ENCODE assay signal across 33 mouse cellular contexts in the genomic region with DNA sequence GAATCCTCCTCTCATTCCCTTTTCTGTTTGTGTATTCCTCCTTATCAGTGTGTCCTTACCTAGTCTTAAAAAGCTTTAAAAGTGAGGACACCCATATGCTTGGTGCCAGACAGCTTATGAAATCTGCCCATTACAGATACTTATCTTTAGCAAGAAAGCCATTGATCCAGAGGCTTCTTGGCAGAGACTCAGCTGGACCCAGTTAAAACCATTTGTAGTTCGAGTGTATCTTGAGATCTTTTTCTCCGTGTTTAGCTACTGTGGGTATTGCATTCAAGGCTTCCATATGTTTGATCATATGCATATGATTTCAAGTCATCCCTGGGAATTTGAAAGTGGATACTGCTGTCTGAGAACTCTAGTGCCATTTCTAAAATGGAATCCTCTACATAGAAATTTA. TPM values are rescaled to one million over a fixed set of nuclear protein-coding genes. Genes with fewer than 3 reads are reported as not detected.
DNase-seq lines count a peak whose midpoint lies in the region; ATAC-seq and TF ChIP-seq lines count a peak whose summit lies in the region.
"Had no signal": no experiment of that assay in that cellular context is flagged by ENCODE, and none has a peak within 500 bp of the region (broad histone marks: within the 10 kb centered on the region; RNA-seq: fewer than 3 reads in every experiment).

No protein-coding gene starts in this region.

- intact Hi-C loops in left cerebral cortex, postnatal 14 days (cut with DNase I), result no loop called here
- intact Hi-C loops in left cerebral cortex, postnatal 4 days (cut with DNase I), result no loop called here

- WGBS in midbrain, embryonic 16.5 days, result 76% methylated on average over 2 of the region's 2 CpGs

- no peaks in the 10 kb centered on the region for H3K4me1 ChIP-seq in midbrain, embryonic 16.5 days (ENCODE audit: control insufficient read depth, insufficient read depth, low read length)
- H3K4me1 ChIP-seq: embryonic facial prominence, embryonic 15.5 days; kidney, embryonic 15.5 days; midbrain, embryonic 10.5 days; midbrain, embryonic 15.5 days; neural tube, embryonic 12.5 days had no signal

- no peaks in the 10 kb centered on the region for H3K36me3 ChIP-seq in midbrain, embryonic 16.5 days (ENCODE audit: control insufficient read depth, insufficient read depth, low read length)
- H3K36me3 ChIP-seq: embryonic facial prominence, embryonic 10.5 days; embryonic facial prominence, embryonic 15.5 days; kidney, embryonic 15.5 days; midbrain, embryonic 10.5 days; midbrain, embryonic 15.5 days; neural tube, embryonic 12.5 days had no signal

- TF ChIP-seq CTCF in brain, embryonic 14.5 days (IDR thresholded peaks at IDR 0.05; ENCODE audit: borderline replicate concordance, extremely low read depth, insufficient read depth, insufficient read length), result no peak

- H3K27me3 ChIP-seq in midbrain, embryonic 16.5 days (ENCODE audit: control insufficient read depth, insufficient read depth, low read depth, low read length), result no peaks in the 10 kb centered on the region
- H3K27me3 ChIP-seq: embryonic facial prominence, embryonic 15.5 days; kidney, embryonic 15.5 days; midbrain, embryonic 15.5 days; neural tube, embryonic 12.5 days had no signal

- H3K27ac ChIP-seq in midbrain, embryonic 16.5 days (ENCODE audit: low read length), result no peak overlapping the region
- H3K27ac ChIP-seq: embryonic facial prominence, embryonic 10.5 days; embryonic facial prominence, embryonic 15.5 days; gastrocnemius, adult 2 months; kidney, embryonic 15.5 days; layer of hippocampus, adult 2 months; liver, embryonic 14.5 days; midbrain, embryonic 10.5 days; midbrain, embryonic 15.5 days; neural tube, embryonic 12.5 days had no signal

- no peak overlapping the region for H3K4me2 ChIP-seq in midbrain, embryonic 16.5 days (ENCODE audit: low read length)
- H3K4me2 ChIP-seq: embryonic facial prominence, embryonic 15.5 days; kidney, embryonic 15.5 days; lung, embryonic 14.5 days; midbrain, embryonic 15.5 days; neural tube, embryonic 12.5 days had no signal

- ATAC-seq in midbrain, embryonic 16.5 days, result no peak
- ATAC-seq: forebrain, embryonic 14.5 days; hindbrain, embryonic 16.5 days; midbrain, embryonic 15.5 days; Patski had no signal

- no peak overlapping the region for H3K9ac ChIP-seq in midbrain, embryonic 16.5 days (ENCODE audit: low read depth, low read length)
- H3K9ac ChIP-seq: embryonic facial prominence, embryonic 15.5 days; kidney, embryonic 15.5 days; liver, embryonic 14.5 days; lung, embryonic 14.5 days; midbrain, embryonic 15.5 days; neural tube, embryonic 12.5 days had no signal

- no peak for TF ChIP-seq POLR2A in brain, embryonic 14.5 days (IDR thresholded peaks at IDR 0.05; ENCODE audit: borderline replicate concordance, extremely low read depth, insufficient read depth, insufficient read length, poor library complexity, severe bottlenecking)

- H3K4me3 ChIP-seq in midbrain, embryonic 16.5 days (ENCODE audit: low read depth, low read length), result no peak overlapping the region
- H3K4me3 ChIP-seq: embryonic facial prominence, embryonic 10.5 days; embryonic facial prominence, embryonic 15.5 days; gastrocnemius, adult 2 months; kidney, embryonic 15.5 days; layer of hippocampus, adult 2 months; midbrain, embryonic 10.5 days; midbrain, embryonic 15.5 days; neural tube, embryonic 12.5 days had no signal

- peak; percentile 32 to 51 for DNase-seq in frontal cortex, adult 2 months (ENCODE audit: extremely low spot score in 1 of 2, low spot score in 1 of 2)
- DNase-seq in frontal cortex, postnatal 25 days (ENCODE audit: low spot score in 2 of 2), result no peak
- DNase-seq in left cerebral cortex, postnatal 14 days (ENCODE audit: low spot score in 2 of 2), result peak; percentile 20 to 23
- DNase-seq in left cerebral cortex, postnatal 4 days, result no peak
- DNase-seq in brain, embryonic 14.5 days (ENCODE audit: low read depth), result peak; percentile 14
- peak; percentile 57 to 77 for DNase-seq in right cerebral cortex, postnatal 10 days (ENCODE audit: low spot score in 2 of 2)
- no peak for DNase-seq in embryo, embryonic 10.5 days (ENCODE audit: low spot score)
- DNase-seq: adrenal gland, postnatal 10 days; cerebellum, adult 2 months; cerebellum, postnatal 14 days; gastrocnemius, adult 2 months; heart, postnatal 14 days; kidney, adult 18-20 months; kidney, postnatal 25 days; lung, embryonic 14.5 days; lung, postnatal 14 days; spleen, adult 18-20 months; thymus, adult 18-20 months; thymus, postnatal 36 days had no signal

- H3K9me3 ChIP-seq in midbrain, embryonic 16.5 days (replicated peaks; ENCODE audit: control insufficient read depth, low read length, poor library complexity, severe bottlenecking), result no peaks in the 10 kb centered on the region
- H3K9me3 ChIP-seq: embryonic facial prominence, embryonic 10.5 days; embryonic facial prominence, embryonic 15.5 days; kidney, embryonic 15.5 days; midbrain, embryonic 10.5 days; midbrain, embryonic 15.5 days; neural tube, embryonic 12.5 days had no signal

RNA-seq across cellular contexts. Expression of a gene that starts 51.5 kb away (rescaled TPM):
- 14.7 and 14.9 TPM in 2 replicates for polyA plus RNA-seq in frontal cortex, adult 2 months (2012; rRNA removed)
- 10 to 100 TPM; 22.7 to 25.4 TPM for total RNA-seq in left cerebral cortex, postnatal 14 days (2021)
- 10 to 100 TPM; 19.8 to 26.0 TPM for total RNA-seq in left cerebral cortex, postnatal 4 days (2021)
- 7.6 and 8.9 TPM in 2 replicates for polyA plus RNA-seq in brain, embryonic 14.5 days (2012; rRNA removed)
- 7.9 and 14.4 TPM in 2 replicates for polyA plus RNA-seq in midbrain, embryonic 16.5 days (2015; fragmentation: Nextera tagmentation; extraction: Ambion mirVana)
- total RNA-seq: megakaryocyte progenitor cell, adult 5-6 weeks; MEL had no signal
- polyA plus RNA-seq: Patski had no signal

Comparison
In these comparisons a context has a peak if more than half of its experiments do, and no peak if none do; other contexts are left out.
1. DNase-seq: peak in frontal cortex, adult 2 months (2 of 2), left cerebral cortex, postnatal 14 days (2 of 2), brain, embryonic 14.5 days (single experiment) and right cerebral cortex, postnatal 10 days (2 of 2); none in frontal cortex, postnatal 25 days (0 of 2), left cerebral cortex, postnatal 4 days (single experiment) and embryo, embryonic 10.5 days (single experiment).